In the genomic region with DNA sequence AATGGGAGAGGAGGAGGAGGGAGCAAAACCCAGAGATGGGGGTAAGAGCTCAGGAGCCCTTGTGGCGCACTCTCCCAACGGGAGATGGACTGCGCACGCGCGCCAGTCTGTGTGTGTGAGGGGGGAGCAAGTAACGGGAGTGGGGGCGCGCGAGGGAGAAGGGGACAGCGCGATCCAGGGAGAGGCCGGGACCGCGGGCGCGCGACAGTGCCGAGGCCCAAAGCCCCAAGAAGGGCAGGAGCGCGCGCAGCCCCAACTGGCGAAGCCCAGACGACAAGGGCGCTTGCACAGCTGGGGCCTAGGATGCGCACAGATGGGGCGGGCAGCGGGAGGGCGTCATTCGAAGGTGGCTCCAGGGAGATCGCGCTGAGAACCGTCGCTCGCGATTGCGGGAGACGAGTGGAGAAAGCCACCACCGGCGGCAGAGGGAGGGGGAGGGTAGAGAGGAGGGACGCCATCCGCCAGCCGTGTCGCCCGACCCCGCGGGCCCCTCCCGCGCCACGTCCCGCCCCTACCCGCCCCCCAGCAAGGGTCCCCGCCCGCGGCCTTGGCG, we compare ENCODE assay signal across 8 mouse cellular contexts. TPM values are rescaled to one million over a fixed set of nuclear protein-coding genes. Genes with fewer than 3 reads are reported as not detected.
DNase-seq lines count a peak whose midpoint lies in the region; ATAC-seq and TF ChIP-seq lines count a peak whose summit lies in the region.

No protein-coding gene starts in this region.

- no peaks in the 10 kb centered on the region for H3K36me3 ChIP-seq in embryonic facial prominence, embryonic 10.5 days (replicated peaks)
- no peaks in the 10 kb centered on the region for H3K36me3 ChIP-seq in intestine, postnatal 0 days (ENCODE audit: control insufficient read depth, insufficient read depth)
- H3K36me3 ChIP-seq in midbrain, embryonic 11.5 days (ENCODE audit: control insufficient read depth, insufficient read depth, low read length): no peaks in the 10 kb centered on the region

- WGBS in embryonic facial prominence, embryonic 10.5 days: 17% methylated on average over 47 of the region's 56 CpGs
- 14% methylated on average over 42 of the region's 56 CpGs for WGBS in intestine, postnatal 0 days
- WGBS in midbrain, embryonic 11.5 days: 9% methylated on average over 29 of the region's 56 CpGs

- DNase-seq in adrenal gland, postnatal 14 days: peak; percentile 90
- DNase-seq in embryonic facial prominence, embryonic 10.5 days (ENCODE audit: low spot score): peak; percentile 90
- DNase-seq in left cerebral cortex, postnatal 4 days: peak; percentile 91
- DNase-seq in midbrain, embryonic 11.5 days (ENCODE audit: low spot score, missing footprints): peak; percentile 95
- peak; percentile 79 for DNase-seq in right cerebral cortex, postnatal 4 days
- DNase-seq in yolk sac, embryonic 10.5 days (ENCODE audit: low spot score): peak; percentile 68

- H3K27me3 ChIP-seq in embryonic facial prominence, embryonic 10.5 days (replicated peaks; ENCODE audit: low read depth, poor library complexity, severe bottlenecking): peaks cover 15% of the 10 kb centered on the region
- H3K27me3 ChIP-seq in intestine, postnatal 0 days (replicated peaks; ENCODE audit: control insufficient read depth, insufficient read depth, low read length): no peaks in the 10 kb centered on the region
- no peaks in the 10 kb centered on the region for H3K27me3 ChIP-seq in midbrain, embryonic 11.5 days (ENCODE audit: control insufficient read depth, insufficient read depth, low read length)

- H3K9me3 ChIP-seq in embryonic facial prominence, embryonic 10.5 days: no peaks in the 10 kb centered on the region
- H3K9me3 ChIP-seq in intestine, postnatal 0 days (ENCODE audit: control insufficient read depth): no peaks in the 10 kb centered on the region
- no peaks in the 10 kb centered on the region for H3K9me3 ChIP-seq in midbrain, embryonic 11.5 days (ENCODE audit: control insufficient read depth, low read length)

- peak overlapping the region; percentile 72 for H3K4me3 ChIP-seq in embryonic facial prominence, embryonic 10.5 days
- H3K4me3 ChIP-seq in intestine, postnatal 0 days (ENCODE audit: low read depth, low read length): peak overlapping the region; percentile 63
- peak overlapping the region; percentile 66 for H3K4me3 ChIP-seq in midbrain, embryonic 11.5 days (ENCODE audit: low read depth, low read length)

- peak overlapping the region; percentile 96 for H3K27ac ChIP-seq in embryonic facial prominence, embryonic 10.5 days (replicated peaks)
- peak overlapping the region; percentile 89 for H3K27ac ChIP-seq in intestine, postnatal 0 days (ENCODE audit: low read depth, low read length)
- peak overlapping the region; percentile 92 for H3K27ac ChIP-seq in midbrain, embryonic 11.5 days (ENCODE audit: low read depth, low read length)

- H3K4me2 ChIP-seq in intestine, postnatal 0 days (replicated peaks; ENCODE audit: low read depth): peak overlapping the region; percentile 67
- H3K4me2 ChIP-seq in midbrain, embryonic 11.5 days: peak overlapping the region; percentile 56

- TF ChIP-seq CTCF in intestine, postnatal 0 days (IDR thresholded peaks at IDR 0.05; ENCODE audit: low read depth): no peak

- intact Hi-C loops in left cerebral cortex, postnatal 4 days (cut with DNase I): no loop called here

- ATAC-seq in granulocyte monocyte progenitor cell, adult 5-6 weeks (replicated peaks; ENCODE audit: poor library complexity, severe bottlenecking): peak; percentile 65
- ATAC-seq in intestine, postnatal 0 days: peak; percentile 59
- ATAC-seq in midbrain, embryonic 11.5 days (ENCODE audit: low FRiP score): peak; percentile 73

- H3K4me1 ChIP-seq in embryonic facial prominence, embryonic 10.5 days: peaks cover 8% of the 10 kb centered on the region; the same call in 1 of the 2 replicates
- no peaks in the 10 kb centered on the region for H3K4me1 ChIP-seq in intestine, postnatal 0 days (replicated peaks; ENCODE audit: control insufficient read depth, insufficient read depth, low read length)
- H3K4me1 ChIP-seq in midbrain, embryonic 11.5 days (ENCODE audit: control insufficient read depth, insufficient read depth, low read length): peaks cover 6% of the 10 kb centered on the region; the same call in 1 of the 2 replicates

- H3K9ac ChIP-seq in intestine, postnatal 0 days (ENCODE audit: low read depth, low read length): peak overlapping the region; percentile 69
- H3K9ac ChIP-seq in midbrain, embryonic 11.5 days (ENCODE audit: low read length): peak overlapping the region; percentile 79

RNA-seq across cellular contexts. Expression of a gene that starts 42.2 kb away (rescaled TPM):
- not detected in 2 replicates for total RNA-seq in adrenal gland, postnatal 14 days (2021)
- not detected in 2 replicates for polyA plus RNA-seq in embryonic facial prominence, embryonic 10.5 days (2016; fragmentation: Nextera tagmentation; extraction: Ambion mirVana)
- total RNA-seq in granulocyte monocyte progenitor cell, adult 5-6 weeks (2014; fragmentation: Nextera tagmentation): not detected in 2 replicates
- not detected in 2 replicates for total RNA-seq in granulocyte monocyte progenitor cell, adult 5-6 weeks (2017)
- not detected in 2 replicates for polyA plus RNA-seq in intestine, postnatal 0 days (2015; fragmentation: Nextera tagmentation; extraction: Ambion mirVana)
- not detected for total RNA-seq in left cerebral cortex, postnatal 4 days (2021)
- polyA plus RNA-seq in midbrain, embryonic 11.5 days (2014; fragmentation: Nextera tagmentation; extraction: Ambion mirVana): not detected in 2 replicates

RNA-seq across cellular contexts. Expression of a gene that starts 50.1 kb away (rescaled TPM):
- 31.6 and 36.4 TPM in 2 replicates for total RNA-seq in adrenal gland, postnatal 14 days (2021)
- polyA plus RNA-seq in embryonic facial prominence, embryonic 10.5 days (2016; fragmentation: Nextera tagmentation; extraction: Ambion mirVana): 12.4 and 15.7 TPM in 2 replicates
- 19.9 and 22.6 TPM in 2 replicates for total RNA-seq in granulocyte monocyte progenitor cell, adult 5-6 weeks (2014; fragmentation: Nextera tagmentation)
- total RNA-seq in granulocyte monocyte progenitor cell, adult 5-6 weeks (2017): 11.6 and 14.6 TPM in 2 replicates
- polyA plus RNA-seq in intestine, postnatal 0 days (2015; fragmentation: Nextera tagmentation; extraction: Ambion mirVana): 7.9 and 8.5 TPM in 2 replicates
- total RNA-seq in left cerebral cortex, postnatal 4 days (2021): 10 to 100 TPM; 81.8 to 88.9 TPM
- 15.3 and 17.1 TPM in 2 replicates for polyA plus RNA-seq in midbrain, embryonic 11.5 days (2014; fragmentation: Nextera tagmentation; extraction: Ambion mirVana)

Comparison
In these comparisons a context has a peak if more than half of its experiments do, and no peak if none do; other contexts are left out.
1. Peak in every context shown above with its lines: DNase-seq, ATAC-seq, H3K4me3 ChIP-seq and H3K27ac ChIP-seq.